7 mouse cellular contexts compared by ENCODE assay signal in the genomic region with DNA sequence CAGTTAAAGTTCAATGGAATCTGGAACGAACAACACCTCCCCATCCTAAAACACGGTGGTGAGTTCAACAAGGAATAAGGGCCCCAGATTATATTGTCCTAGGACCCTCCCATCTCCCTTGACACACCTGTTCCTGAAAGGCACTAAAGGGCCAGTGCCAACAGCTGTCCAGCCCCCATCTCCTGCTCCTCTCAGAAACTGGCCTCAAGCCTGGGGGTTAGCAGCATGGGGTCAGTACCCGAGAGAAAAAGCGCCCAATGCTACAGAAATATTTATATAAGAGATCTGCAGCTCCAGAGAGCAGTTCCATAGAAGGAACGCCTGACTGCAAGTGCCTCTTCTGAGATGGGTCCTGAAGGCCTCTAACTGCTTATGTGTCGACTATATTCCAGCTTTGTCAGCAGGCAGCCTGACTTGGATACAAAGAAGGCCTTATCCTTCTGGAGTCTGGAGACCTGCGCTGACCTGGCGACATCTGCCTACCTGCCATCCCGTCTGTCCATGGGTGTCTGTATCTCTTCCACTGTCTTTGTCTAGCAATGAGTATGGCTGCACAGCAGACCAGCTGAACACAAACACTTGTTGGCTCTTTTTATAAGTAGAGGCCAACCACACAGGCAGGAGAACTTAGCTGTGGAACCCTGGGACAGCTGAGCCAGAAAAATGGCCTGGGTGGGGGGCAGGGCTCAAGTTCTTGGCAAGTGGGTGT. TPM values are rescaled to one million over a fixed set of nuclear protein-coding genes. Genes with fewer than 3 reads are reported as not detected.
DNase-seq lines count a peak whose midpoint lies in the region; ATAC-seq and TF ChIP-seq lines count a peak whose summit lies in the region.

No protein-coding gene starts in this region.

- H3K4me1 ChIP-seq in kidney, embryonic 16.5 days (ENCODE audit: insufficient read depth, low read length): peaks cover 69% of the 10 kb centered on the region
- peaks cover 65% of the 10 kb centered on the region for H3K4me1 ChIP-seq in embryonic facial prominence, embryonic 12.5 days
- peaks cover 78% of the 10 kb centered on the region for H3K4me1 ChIP-seq in hindbrain, embryonic 12.5 days

- H3K4me2 ChIP-seq in kidney, embryonic 16.5 days (replicated peaks; ENCODE audit: low read depth, low read length): peak overlapping the region; percentile 70
- peak overlapping the region; percentile 92 for H3K4me2 ChIP-seq in embryonic facial prominence, embryonic 12.5 days (replicated peaks)
- peak overlapping the region; percentile 71 for H3K4me2 ChIP-seq in hindbrain, embryonic 12.5 days (replicated peaks)
- peak overlapping the region; percentile 83 for H3K4me2 ChIP-seq in myocyte (ENCODE audit: low read depth)

- peak overlapping the region; percentile 87 for H3K4me3 ChIP-seq in kidney, embryonic 16.5 days (ENCODE audit: low read length)
- peak overlapping the region; percentile 77; the same call in 1 of the 2 replicates for H3K4me3 ChIP-seq in embryonic facial prominence, embryonic 12.5 days
- H3K4me3 ChIP-seq in hindbrain, embryonic 12.5 days: no peak overlapping the region
- H3K4me3 ChIP-seq in myocyte: no peak overlapping the region

- no peak for DNase-seq in kidney, postnatal 4 days
- DNase-seq in right cerebral cortex, postnatal 36 days (ENCODE audit: low spot score in 2 of 2): no peak
- DNase-seq in layer of hippocampus, adult 9-11 months: no peak

- peak overlapping the region; percentile 89; the same call in 1 of the 2 replicates for H3K27ac ChIP-seq in kidney, embryonic 16.5 days (ENCODE audit: low read length)
- no peak overlapping the region for H3K27ac ChIP-seq in embryonic facial prominence, embryonic 12.5 days
- H3K27ac ChIP-seq in hindbrain, embryonic 12.5 days: no peak overlapping the region

- 69% methylated on average over 9 of the region's 9 CpGs for WGBS in kidney, embryonic 16.5 days
- WGBS in embryonic facial prominence, embryonic 12.5 days: 70% methylated on average over 9 of the region's 9 CpGs
- WGBS in hindbrain, embryonic 12.5 days: 65% methylated on average over 9 of the region's 9 CpGs

- H3K9ac ChIP-seq in kidney, embryonic 16.5 days (replicated peaks; ENCODE audit: low read length): peak overlapping the region; percentile 93; the same call in 1 of the 2 replicates
- no peak overlapping the region for H3K9ac ChIP-seq in embryonic facial prominence, embryonic 12.5 days
- H3K9ac ChIP-seq in hindbrain, embryonic 12.5 days: no peak overlapping the region

- no peak for ATAC-seq in kidney, embryonic 16.5 days (ENCODE audit: low FRiP score, low TSS enrichment)
- no peak for ATAC-seq in embryonic facial prominence, embryonic 12.5 days (ENCODE audit: insufficient number of reproducible peaks, insufficient read depth, low FRiP score, low TSS enrichment)
- ATAC-seq in hindbrain, embryonic 12.5 days (ENCODE audit: low FRiP score): no peak

- H3K36me3 ChIP-seq in kidney, embryonic 16.5 days (ENCODE audit: insufficient read depth, low read length): no peaks in the 10 kb centered on the region
- H3K36me3 ChIP-seq in embryonic facial prominence, embryonic 12.5 days: no peaks in the 10 kb centered on the region
- H3K36me3 ChIP-seq in hindbrain, embryonic 12.5 days: no peaks in the 10 kb centered on the region
- no peaks in the 10 kb centered on the region for H3K36me3 ChIP-seq in myocyte (ENCODE audit: control insufficient read depth, insufficient read depth)

- no peaks in the 10 kb centered on the region for H3K9me3 ChIP-seq in kidney, embryonic 16.5 days (ENCODE audit: low read length)
- no peaks in the 10 kb centered on the region for H3K9me3 ChIP-seq in embryonic facial prominence, embryonic 12.5 days
- H3K9me3 ChIP-seq in hindbrain, embryonic 12.5 days (replicated peaks): no peaks in the 10 kb centered on the region

- TF ChIP-seq POLR2A in myocyte (IDR thresholded peaks at IDR 0.05; ENCODE audit: insufficient read length, low read depth): no peak

- H3K27me3 ChIP-seq in kidney, embryonic 16.5 days (ENCODE audit: insufficient read depth, low read length): no peaks in the 10 kb centered on the region
- peaks cover 5% of the 10 kb centered on the region for H3K27me3 ChIP-seq in embryonic facial prominence, embryonic 12.5 days
- peaks cover 16% of the 10 kb centered on the region for H3K27me3 ChIP-seq in hindbrain, embryonic 12.5 days
- no peaks in the 10 kb centered on the region for H3K27me3 ChIP-seq in myocyte (ENCODE audit: control insufficient read depth, insufficient read depth, insufficient read length)

- peaks cover 30% of the 10 kb centered on the region for H3K79me2 ChIP-seq in myocyte (ENCODE audit: control insufficient read depth, insufficient read depth)

- H3ac ChIP-seq in myocyte (ENCODE audit: control insufficient read depth, insufficient read length): no peak overlapping the region

TF ChIP-seq in myocyte, 11 proteins besides CTCF, POLR2A, EP300 and RAD21:
- peak in 2 of 3 experiments; percentile 43 to 57 for TF ChIP-seq MYOG (IDR thresholded peaks at IDR 0.05; ENCODE audit: control insufficient read depth in 1 of 3, insufficient read depth in 1 of 3, insufficient read length in 2 of 3, low read depth in 2 of 3)
- peak in 2 of 3 experiments; percentile 15 to 29 for TF ChIP-seq MYOD1 (IDR thresholded peaks at IDR 0.05; ENCODE audit: control insufficient read depth in 1 of 3, insufficient read length in 2 of 3, low read depth in 2 of 3)
- no peak for TF ChIP-seq E2F4 (IDR thresholded peaks at IDR 0.05; ENCODE audit: insufficient read depth)
- no peak for TF ChIP-seq MAX (IDR thresholded peaks at IDR 0.05; ENCODE audit: low read depth)

RNA-seq across cellular contexts. Expression of gene Notch1, which starts 11.5 kb away (rescaled TPM):
- 23.7 and 27.0 TPM in 2 replicates for polyA plus RNA-seq in kidney, embryonic 16.5 days (2015; fragmentation: Nextera tagmentation; extraction: Ambion mirVana)
- polyA plus RNA-seq in embryonic facial prominence, embryonic 12.5 days (2016; fragmentation: Nextera tagmentation; extraction: Ambion mirVana): 16.4 and 20.3 TPM in 2 replicates
- 38.0 and 41.0 TPM in 2 replicates for polyA plus RNA-seq in hindbrain, embryonic 12.5 days (2016; fragmentation: Nextera tagmentation; extraction: Ambion mirVana)
- 16.3 TPM for polyA plus RNA-seq in myocyte (2012; fragmentation: generic; extraction: Trizol)

RNA-seq across cellular contexts. Expression of gene Sec16a, which starts 59.9 kb away (rescaled TPM):
- 27.6 and 28.6 TPM in 2 replicates for polyA plus RNA-seq in kidney, embryonic 16.5 days (2015; fragmentation: Nextera tagmentation; extraction: Ambion mirVana)
- 26.2 and 28.3 TPM in 2 replicates for polyA plus RNA-seq in embryonic facial prominence, embryonic 12.5 days (2016; fragmentation: Nextera tagmentation; extraction: Ambion mirVana)
- 32.3 and 35.3 TPM in 2 replicates for polyA plus RNA-seq in hindbrain, embryonic 12.5 days (2016; fragmentation: Nextera tagmentation; extraction: Ambion mirVana)
- polyA plus RNA-seq in myocyte (2012; fragmentation: generic; extraction: Trizol): 31.4 TPM

Comparison
In these comparisons a context has a peak if more than half of its experiments do, and no peak if none do; other contexts are left out.
1. H3K4me3 ChIP-seq: peak in kidney, embryonic 16.5 days (single experiment) and embryonic facial prominence, embryonic 12.5 days (single experiment); none in hindbrain, embryonic 12.5 days (single experiment) and myocyte (single experiment).
2. Peak in every context shown above with its lines, with median percentiles within 50 percentile points of each other: H3K4me2 ChIP-seq.